Mouse (Mus musculus): ENCODE data around the gene Qtrt1. TPM values are rescaled to one million over a fixed set of nuclear protein-coding genes. Genes with fewer than 3 reads are reported as not detected.

The Qtrt1 gene
- polyA plus RNA-seq (2014; fragmentation: Nextera tagmentation; extraction: Ambion mirVana), result 46.2 and 46.8 TPM in 2 replicates

- Histone ChIP-seq H3K9ac (ENCODE audit: low read length) (peak within 1 kb of the TSS; percentile 80), H3K36me3 (ENCODE audit: control insufficient read depth, insufficient read depth, low read length) (peaks cover 5% of the 10 kb centered on the region; the same call in 1 of the 2 replicates), H3K4me2 (peak within 1 kb of the TSS; percentile 95), H3K27me3 (ENCODE audit: control insufficient read depth, insufficient read depth, low read length) (no peaks in the 10 kb centered on the region), H3K4me1 (ENCODE audit: control insufficient read depth, insufficient read depth, low read length) (peaks cover 4% of the 10 kb centered on the region; the same call in 1 of the 2 replicates), H3K9me3 (ENCODE audit: control insufficient read depth, low read length) (no peaks in the 10 kb centered on the region), H3K4me3 (ENCODE audit: low read depth, low read length) (peak within 1 kb of the TSS; percentile 71), H3K27ac (ENCODE audit: low read depth, low read length) (no peak within 1 kb of the TSS)
- DNase-seq (ENCODE audit: low spot score, missing footprints) (peak; percentile 98), ATAC-seq (ENCODE audit: low FRiP score) (peak; percentile 97)
- 2% methylated on average over 53 of the region's 53 CpGs for WGBS
Measured at GRCm38 (mm10) chr9:21411669-21412550, at the start of gene Qtrt1. Gene Qtrt1 (plus strand): TSS chr9:21411837.

GRCm38 (mm10) chr9:21366541-21367220 is 45.0 kb upstream of the Qtrt1 start:
- Histone ChIP-seq H3K27ac (ENCODE audit: low read depth, low read length) (peak overlapping the region; percentile 67; the same call in 1 of the 2 replicates), H3K9ac (ENCODE audit: low read length) (peak overlapping the region; percentile 27; the same call in 1 of the 2 replicates), H3K9me3 (ENCODE audit: control insufficient read depth, low read length) (no peaks in the 10 kb centered on the region), H3K4me1 (ENCODE audit: control insufficient read depth, insufficient read depth, low read length) (peaks cover 8% of the 10 kb centered on the region), H3K4me2 (peak overlapping the region; percentile 50), H3K36me3 (ENCODE audit: control insufficient read depth, insufficient read depth, low read length) (no peaks in the 10 kb centered on the region), H3K4me3 (ENCODE audit: low read depth, low read length) (peak overlapping the region; percentile 94), H3K27me3 (ENCODE audit: control insufficient read depth, insufficient read depth, low read length) (no peaks in the 10 kb centered on the region)
- 37% methylated on average over 14 of the region's 14 CpGs for WGBS
- peak; percentile 28 for ATAC-seq (ENCODE audit: low FRiP score)
- peak; percentile 88 for DNase-seq (ENCODE audit: low spot score, missing footprints)

- Histone ChIP-seq H3K4me2 (peak within 1 kb of the TSS; percentile 68), H3K9me3 (ENCODE audit: control insufficient read depth, low read length) (no peaks in the 10 kb centered on the region), H3K36me3 (ENCODE audit: control insufficient read depth, insufficient read depth, low read length) (no peaks in the 10 kb centered on the region), H3K9ac (ENCODE audit: low read length) (peak within 1 kb of the TSS; percentile 96), H3K27me3 (ENCODE audit: control insufficient read depth, insufficient read depth, low read length) (no peaks in the 10 kb centered on the region), H3K27ac (ENCODE audit: low read depth, low read length) (peak within 1 kb of the TSS; percentile 87), H3K4me1 (ENCODE audit: control insufficient read depth, insufficient read depth, low read length) (peaks cover 8% of the 10 kb centered on the region), H3K4me3 (ENCODE audit: low read depth, low read length) (peak within 1 kb of the TSS; percentile 94)
- 2% methylated on average over 62 of the region's 66 CpGs for WGBS
- DNase-seq (ENCODE audit: low spot score, missing footprints), result peak; percentile 100
- peak; percentile 91 for ATAC-seq (ENCODE audit: low FRiP score)
Measured at GRCm38 (mm10) chr9:21367357-21368111, 44.1 kb upstream of the Qtrt1 start, which contains the start of gene Ilf3. Gene Ilf3 (plus strand): TSS chr9:21367871.

- WGBS, result 1% methylated on average over 38 of the region's 38 CpGs
- Histone ChIP-seq H3K4me2 (peak overlapping the region; percentile 68), H3K9ac (ENCODE audit: low read length) (peak overlapping the region; percentile 96), H3K9me3 (ENCODE audit: control insufficient read depth, low read length) (no peaks in the 10 kb centered on the region), H3K4me1 (ENCODE audit: control insufficient read depth, insufficient read depth, low read length) (peaks cover 8% of the 10 kb centered on the region), H3K27me3 (ENCODE audit: control insufficient read depth, insufficient read depth, low read length) (no peaks in the 10 kb centered on the region), H3K4me3 (ENCODE audit: low read depth, low read length) (peak overlapping the region; percentile 94), H3K36me3 (ENCODE audit: control insufficient read depth, insufficient read depth, low read length) (0 out of 2 replicates have a peak, but pooled peaks cover 2% of the 10 kb centered on the region), H3K27ac (ENCODE audit: low read depth, low read length) (peak overlapping the region; percentile 87)
- peak; percentile 98 for DNase-seq (ENCODE audit: low spot score, missing footprints)
- ATAC-seq (ENCODE audit: low FRiP score), result peak; percentile 76
Measured at GRCm38 (mm10) chr9:21368131-21368584, 43.5 kb upstream of the Qtrt1 start.

GRCm38 (mm10) chr9:21369080-21369479 is 42.6 kb upstream of the Qtrt1 start:
- WGBS, result 68% methylated on average over 11 of the region's 11 CpGs

GRCm38 (mm10) chr9:21370876-21371275 is 40.8 kb upstream of the Qtrt1 start:
- H3K4me2 ChIP-seq, result no peak overlapping the region
- H3K9ac ChIP-seq (ENCODE audit: low read length), result no peak overlapping the region
- H3K9me3 ChIP-seq (ENCODE audit: control insufficient read depth, low read length), result no peaks in the 10 kb centered on the region
- no peak overlapping the region for H3K27ac ChIP-seq (ENCODE audit: low read depth, low read length)
- WGBS, result 89% methylated on average over 2 of the region's 2 CpGs
- no peak overlapping the region for H3K4me3 ChIP-seq (ENCODE audit: low read depth, low read length)
- no peak for DNase-seq (ENCODE audit: low spot score, missing footprints)
- no peaks in the 10 kb centered on the region for H3K27me3 ChIP-seq (ENCODE audit: control insufficient read depth, insufficient read depth, low read length)
- H3K4me1 ChIP-seq (ENCODE audit: control insufficient read depth, insufficient read depth, low read length), result peaks cover 8% of the 10 kb centered on the region
- ATAC-seq (ENCODE audit: low FRiP score), result no peak
- 0 out of 2 replicates have a peak, but pooled peaks cover 2% of the 10 kb centered on the region for H3K36me3 ChIP-seq (ENCODE audit: control insufficient read depth, insufficient read depth, low read length)

More at GRCm38 (mm10) chr9:21369080-21369479, 42.6 kb upstream of the Qtrt1 start:
- Histone ChIP-seq H3K36me3 (ENCODE audit: control insufficient read depth, insufficient read depth, low read length) (0 out of 2 replicates have a peak, but pooled peaks cover 2% of the 10 kb centered on the region), H3K4me1 (ENCODE audit: control insufficient read depth, insufficient read depth, low read length) (peaks cover 8% of the 10 kb centered on the region), H3K4me3 (ENCODE audit: low read depth, low read length) (peak overlapping the region; percentile 94), H3K9ac (ENCODE audit: low read length) (peak overlapping the region; percentile 96), H3K27me3 (ENCODE audit: control insufficient read depth, insufficient read depth, low read length) (no peaks in the 10 kb centered on the region), H3K9me3 (ENCODE audit: control insufficient read depth, low read length) (no peaks in the 10 kb centered on the region), H3K4me2 (peak overlapping the region; percentile 68), H3K27ac (ENCODE audit: low read depth, low read length) (no peak overlapping the region)
- ATAC-seq (ENCODE audit: low FRiP score) (no peak), DNase-seq (ENCODE audit: low spot score, missing footprints) (no peak)

GRCm38 (mm10) chr9:21372508-21372907 is 39.1 kb upstream of the Qtrt1 start:
- H3K9me3 ChIP-seq (ENCODE audit: control insufficient read depth, low read length), result no peaks in the 10 kb centered on the region
- H3K4me3 ChIP-seq (ENCODE audit: low read depth, low read length), result no peak overlapping the region
- H3K36me3 ChIP-seq (ENCODE audit: control insufficient read depth, insufficient read depth, low read length), result 0 out of 2 replicates have a peak, but pooled peaks cover 2% of the 10 kb centered on the region
- H3K27me3 ChIP-seq (ENCODE audit: control insufficient read depth, insufficient read depth, low read length), result no peaks in the 10 kb centered on the region
- no peak overlapping the region for H3K4me2 ChIP-seq
- H3K27ac ChIP-seq (ENCODE audit: low read depth, low read length), result no peak overlapping the region
- DNase-seq (ENCODE audit: low spot score, missing footprints) (no peak), ATAC-seq (ENCODE audit: low FRiP score) (no peak)
- H3K9ac ChIP-seq (ENCODE audit: low read length), result no peak overlapping the region
- WGBS, result 75% methylated on average over 1 of the region's 1 CpGs
- peaks cover 8% of the 10 kb centered on the region for H3K4me1 ChIP-seq (ENCODE audit: control insufficient read depth, insufficient read depth, low read length)

- Histone ChIP-seq H3K4me1 (ENCODE audit: control insufficient read depth, insufficient read depth, low read length) (no peaks in the 10 kb centered on the region), H3K36me3 (ENCODE audit: control insufficient read depth, insufficient read depth, low read length) (no peaks in the 10 kb centered on the region), H3K27me3 (ENCODE audit: control insufficient read depth, insufficient read depth, low read length) (no peaks in the 10 kb centered on the region), H3K27ac (ENCODE audit: low read depth, low read length) (no peak overlapping the region), H3K9ac (ENCODE audit: low read length) (no peak overlapping the region), H3K4me2 (no peak overlapping the region), H3K9me3 (ENCODE audit: control insufficient read depth, low read length) (no peaks in the 10 kb centered on the region), H3K4me3 (ENCODE audit: low read depth, low read length) (no peak overlapping the region)
- ATAC-seq (ENCODE audit: low FRiP score) (no peak), DNase-seq (ENCODE audit: low spot score, missing footprints) (no peak)
- 88% methylated on average over 3 of the region's 3 CpGs for WGBS
Measured at GRCm38 (mm10) chr9:21379195-21379594, 32.4 kb upstream of the Qtrt1 start.

Measured in midbrain, embryonic 11.5 days (tissue).